8 mouse cellular contexts compared by ENCODE assay signal in genomic region chr4:148039254-148040028, GRCm38 (mm10). TPM values are rescaled to one million over a fixed set of nuclear protein-coding genes. Genes with fewer than 3 reads are reported as not detected.
DNase-seq lines count a peak whose midpoint lies in the region; ATAC-seq and TF ChIP-seq lines count a peak whose summit lies in the region.

No protein-coding gene starts in this region.

- peak; percentile 11 for ATAC-seq in liver, embryonic 14.5 days (ENCODE audit: insufficient read depth)

- TF ChIP-seq EP300 in liver, embryonic 14.5 days (IDR thresholded peaks at IDR 0.05; ENCODE audit: low read depth) = no peak; the same call in 1 of the 2 replicates

- no peaks in the 10 kb centered on the region for H3K9me3 ChIP-seq in hindbrain, embryonic 10.5 days
- H3K9me3 ChIP-seq in liver, embryonic 14.5 days (ENCODE audit: control insufficient read depth, low read length) = no peaks in the 10 kb centered on the region

- peaks cover 59% of the 10 kb centered on the region for H3K4me1 ChIP-seq in hindbrain, embryonic 10.5 days (replicated peaks)
- H3K4me1 ChIP-seq in liver, embryonic 14.5 days (replicated peaks; ENCODE audit: control insufficient read depth in 2 of 2, insufficient read depth in 2 of 2, low read length in 1 of 2) = peaks cover 32 to 41% of the 10 kb centered on the region in 2 experiments

- H3ac ChIP-seq in C2C12 (ENCODE audit: control insufficient read depth, insufficient read length, low read depth) = peak overlapping the region; percentile 75

- peaks cover 41% of the 10 kb centered on the region for H3K79me2 ChIP-seq in C2C12 (ENCODE audit: control insufficient read depth, insufficient read depth)

- peaks cover 18% of the 10 kb centered on the region for H3K36me3 ChIP-seq in C2C12 (ENCODE audit: control insufficient read depth, insufficient read depth)
- H3K36me3 ChIP-seq in hindbrain, embryonic 10.5 days = peaks cover 46% of the 10 kb centered on the region
- peaks cover 10% of the 10 kb centered on the region for H3K36me3 ChIP-seq in liver, embryonic 14.5 days (replicated peaks; ENCODE audit: control insufficient read depth, insufficient read depth, low read depth)

- peak overlapping the region; percentile 91 for H3K27ac ChIP-seq in hindbrain, embryonic 10.5 days
- H3K27ac ChIP-seq in liver, embryonic 14.5 days = peak overlapping the region; percentile 98

- no peaks in the 10 kb centered on the region for H3K27me3 ChIP-seq in C2C12 (ENCODE audit: control insufficient read depth, insufficient read depth, insufficient read length)
- no peaks in the 10 kb centered on the region for H3K27me3 ChIP-seq in hindbrain, embryonic 10.5 days (ENCODE audit: insufficient read depth, poor library complexity, severe bottlenecking)
- H3K27me3 ChIP-seq in liver, embryonic 14.5 days (ENCODE audit: control insufficient read depth, insufficient read depth, low read length) = no peaks in the 10 kb centered on the region

- WGBS in hindbrain, embryonic 10.5 days = 22% methylated on average over 19 of the region's 19 CpGs
- WGBS in liver, embryonic 14.5 days (ENCODE audit: insufficient replicate concordance) = 18% methylated on average over 19 of the region's 19 CpGs

- TF ChIP-seq CTCF in C2C12 (IDR thresholded peaks at IDR 0.05; ENCODE audit: control insufficient read depth, insufficient read depth, insufficient read length) = no peak
- peak; percentile 22; the same call in 1 of the 2 replicates for TF ChIP-seq CTCF in liver, embryonic 14.5 days (IDR thresholded peaks at IDR 0.05; ENCODE audit: low read depth)

- peaks cover 10% of the 10 kb centered on the region for H3K79me3 ChIP-seq in C2C12 (ENCODE audit: low read depth)

- peak overlapping the region; percentile 97 for H3K9ac ChIP-seq in liver, embryonic 14.5 days (replicated peaks)

- peak overlapping the region; percentile 98 for H3K4me2 ChIP-seq in liver, embryonic 14.5 days (ENCODE audit: low read depth)

- peak; percentile 23 to 41 for DNase-seq in heart, adult 18-20 months
- no peak for DNase-seq in heart, postnatal 4 days
- DNase-seq in c-Kit-negative CD71-positive TER-119-positive erythroid progenitor cells, embryonic 14.5 days (ENCODE audit: low read depth, low spot score) = peak; percentile 65
- DNase-seq in hindbrain, embryonic 10.5 days (ENCODE audit: low spot score) = no peak
- DNase-seq in liver, embryonic 14.5 days (ENCODE audit: low read depth in 3 of 3, low spot score in 3 of 3) = peak; percentile 56 to 59 (median 56)
- peak; percentile 22 for DNase-seq in thymus, postnatal 0 days (ENCODE audit: low spot score)
- no peak for DNase-seq in layer of hippocampus, postnatal 10 days (ENCODE audit: low spot score in 2 of 2)

- H3K4me3 ChIP-seq in C2C12 (ENCODE audit: insufficient read depth, poor library complexity, severe bottlenecking) = peak overlapping the region; percentile 75
- H3K4me3 ChIP-seq in hindbrain, embryonic 10.5 days = peak overlapping the region; percentile 81
- H3K4me3 ChIP-seq in liver, embryonic 14.5 days (ENCODE audit: insufficient read depth in 1 of 2, low read depth in 2 of 2, low read length in 2 of 2) = peak overlapping the region; percentile 75 to 85

TF ChIP-seq in C2C12, 6 proteins besides CTCF, POLR2A, EP300 and RAD21:
- no peak for TF ChIP-seq MYOG (IDR thresholded peaks at IDR 0.05; ENCODE audit: control insufficient read depth, extremely low read depth, insufficient read length)
- TF ChIP-seq USF1 (IDR thresholded peaks at IDR 0.05; ENCODE audit: low read depth) = no peak
- TF ChIP-seq MAX (IDR thresholded peaks at IDR 0.05) = no peak
- TF ChIP-seq FOSL1 (IDR thresholded peaks at IDR 0.05; ENCODE audit: insufficient read depth, low read length, poor library complexity, severe bottlenecking) = no peak
- TF ChIP-seq CEBPB (IDR thresholded peaks at IDR 0.05; ENCODE audit: low read depth) = no peak
- TF ChIP-seq MYOD1 (IDR thresholded peaks at IDR 0.05; ENCODE audit: control insufficient read depth, insufficient read length, low read depth) = no peak

RNA-seq across cellular contexts. Expression of gene Mthfr, which starts 0.6 kb away (rescaled TPM):
- 10 to 100 TPM in 1 of 2 experiments, 1 to 10 TPM in 1; 7.9 to 10.7 TPM for total RNA-seq in heart, adult 18-20 months (2021)
- total RNA-seq in heart, postnatal 4 days (2021) = 10 to 100 TPM; 14.1 to 14.3 TPM
- 16.1 TPM for polyA plus RNA-seq in C2C12 (2012; fragmentation: generic; extraction: Trizol)
- 28.1 and 30.0 TPM in 2 replicates for polyA plus RNA-seq in hindbrain, embryonic 10.5 days (2016; fragmentation: Nextera tagmentation; extraction: Ambion mirVana)
- polyA plus RNA-seq in liver, embryonic 14.5 days (2012; rRNA removed) = 9.1 and 9.2 TPM in 2 replicates
- polyA plus RNA-seq in liver, embryonic 14.5 days (2014; fragmentation: Nextera tagmentation; extraction: Ambion mirVana) = 7.0 and 7.7 TPM in 2 replicates
- 8.3 and 9.0 TPM in 2 replicates for polyA plus RNA-seq in thymus, postnatal 0 days (2015; fragmentation: Nextera tagmentation; extraction: Ambion mirVana)
- 10 to 100 TPM; 23.3 to 24.9 TPM for total RNA-seq in layer of hippocampus, postnatal 10 days (2021)

RNA-seq across cellular contexts. Expression of gene Clcn6, which starts 0.8 kb away (rescaled TPM):
- total RNA-seq in heart, adult 18-20 months (2021) = 1 to 10 TPM; 7.8 to 8.0 TPM
- 10 to 100 TPM; 15.8 to 16.3 TPM for total RNA-seq in heart, postnatal 4 days (2021)
- polyA plus RNA-seq in C2C12 (2012; fragmentation: generic; extraction: Trizol) = 11.5 TPM
- polyA plus RNA-seq in hindbrain, embryonic 10.5 days (2016; fragmentation: Nextera tagmentation; extraction: Ambion mirVana) = 13.9 and 17.8 TPM in 2 replicates
- 2.4 and 2.7 TPM in 2 replicates for polyA plus RNA-seq in liver, embryonic 14.5 days (2012; rRNA removed)
- 0.66 and 1.0 TPM in 2 replicates for polyA plus RNA-seq in liver, embryonic 14.5 days (2014; fragmentation: Nextera tagmentation; extraction: Ambion mirVana)
- 4.1 and 4.2 TPM in 2 replicates for polyA plus RNA-seq in thymus, postnatal 0 days (2015; fragmentation: Nextera tagmentation; extraction: Ambion mirVana)
- total RNA-seq in layer of hippocampus, postnatal 10 days (2021) = 10 to 100 TPM; 67.8 to 70.3 TPM

RNA-seq across cellular contexts. Expression of gene Nppa, which starts 38.9 kb away (rescaled TPM):
- total RNA-seq in heart, adult 18-20 months (2021) = 1,000 to 10,000 TPM; 1,365 to 1,908 TPM
- total RNA-seq in heart, postnatal 4 days (2021) = 1,000 to 10,000 TPM; 1,585 to 1,953 TPM
- polyA plus RNA-seq in C2C12 (2012; fragmentation: generic; extraction: Trizol) = not detected
- polyA plus RNA-seq in hindbrain, embryonic 10.5 days (2016; fragmentation: Nextera tagmentation; extraction: Ambion mirVana) = 0.21 TPM in 1 of 2 replicates, not detected in the other
- not detected in 2 replicates for polyA plus RNA-seq in liver, embryonic 14.5 days (2012; rRNA removed)
- polyA plus RNA-seq in liver, embryonic 14.5 days (2014; fragmentation: Nextera tagmentation; extraction: Ambion mirVana) = not detected in 2 replicates
- 0.76 and 0.88 TPM in 2 replicates for polyA plus RNA-seq in thymus, postnatal 0 days (2015; fragmentation: Nextera tagmentation; extraction: Ambion mirVana)
- under 1 TPM in 1 of 2 experiments, not detected in 1; 0.43 TPM for total RNA-seq in layer of hippocampus, postnatal 10 days (2021)

RNA-seq across cellular contexts. Expression of gene Agtrap, which starts 48.4 kb away (rescaled TPM):
- total RNA-seq in heart, adult 18-20 months (2021) = 10 to 100 TPM; 47.8 to 50.4 TPM
- total RNA-seq in heart, postnatal 4 days (2021) = 10 to 100 TPM; 24.8 to 27.4 TPM
- 8.2 TPM for polyA plus RNA-seq in C2C12 (2012; fragmentation: generic; extraction: Trizol)
- 15.6 and 15.7 TPM in 2 replicates for polyA plus RNA-seq in hindbrain, embryonic 10.5 days (2016; fragmentation: Nextera tagmentation; extraction: Ambion mirVana)
- polyA plus RNA-seq in liver, embryonic 14.5 days (2012; rRNA removed) = 4.0 and 4.1 TPM in 2 replicates
- polyA plus RNA-seq in liver, embryonic 14.5 days (2014; fragmentation: Nextera tagmentation; extraction: Ambion mirVana) = 8.2 and 9.9 TPM in 2 replicates
- 43.3 and 45.2 TPM in 2 replicates for polyA plus RNA-seq in thymus, postnatal 0 days (2015; fragmentation: Nextera tagmentation; extraction: Ambion mirVana)
- total RNA-seq in layer of hippocampus, postnatal 10 days (2021) = 1 to 10 TPM; 5.5 to 7.3 TPM

RNA-seq across cellular contexts. Expression of gene Nppb, which starts 53.9 kb away (rescaled TPM):
- 100 to 1,000 TPM; 170 to 310 TPM for total RNA-seq in heart, adult 18-20 months (2021)
- total RNA-seq in heart, postnatal 4 days (2021) = 100 to 1,000 TPM; 736 to 787 TPM
- 1.2 TPM for polyA plus RNA-seq in C2C12 (2012; fragmentation: generic; extraction: Trizol)
- polyA plus RNA-seq in hindbrain, embryonic 10.5 days (2016; fragmentation: Nextera tagmentation; extraction: Ambion mirVana) = 0.29 TPM in 1 of 2 replicates, not detected in the other
- not detected in 2 replicates for polyA plus RNA-seq in liver, embryonic 14.5 days (2012; rRNA removed)
- not detected in 2 replicates for polyA plus RNA-seq in liver, embryonic 14.5 days (2014; fragmentation: Nextera tagmentation; extraction: Ambion mirVana)
- 0.42 and 0.62 TPM in 2 replicates for polyA plus RNA-seq in thymus, postnatal 0 days (2015; fragmentation: Nextera tagmentation; extraction: Ambion mirVana)
- total RNA-seq in layer of hippocampus, postnatal 10 days (2021) = not detected

Comparison
In these comparisons a context has a peak if more than half of its experiments do, and no peak if none do; other contexts are left out.
1. DNase-seq: peak in heart, adult 18-20 months (2 of 2), c-Kit-negative CD71-positive TER-119-positive erythroid progenitor cells, embryonic 14.5 days (single experiment), liver, embryonic 14.5 days (3 of 3) and thymus, postnatal 0 days (single experiment); none in heart, postnatal 4 days (single experiment), hindbrain, embryonic 10.5 days (single experiment) and layer of hippocampus, postnatal 10 days (0 of 2).
2. Peak in every context shown above with its lines, with median percentiles within 50 percentile points of each other: H3K4me3 ChIP-seq.